Mouse (Mus musculus) kidney, embryonic 16.5 days (tissue): ENCODE measurements around the gene Vps33b. TPM values are rescaled to one million over a fixed set of nuclear protein-coding genes. Genes with fewer than 3 reads are reported as not detected.
"Not testable (repeated sequence)": the region's sequence is repeated elsewhere in the genome, so short reads cannot be mapped to it uniquely, and the experiment has no call there.

Source experiments
- ATAC-seq: fragments of 200-750 bp; cut with Nextera tagmentation; 2 replicates; pipeline ENCODE4 v1.8.0; 2017; ENCODE audit warnings: moderate TSS enrichment; ENCODE audit not compliant: low FRiP score, low TSS enrichment
- H3K27ac ChIP-seq: fragments of 300-500 bp; sonication (generic); 2 replicates; pipeline ENCODE4 v1.5.1; 2014; ENCODE audit warnings: low read length
- H3K27me3 ChIP-seq: fragments of 300-500 bp; sonication (generic); 2 replicates; pipeline ENCODE4 v1.6.1; 2014; ENCODE audit warnings: low read length, control low read depth, mixed read lengths; ENCODE audit not compliant: insufficient read depth
- H3K36me3 ChIP-seq: fragments of 300-500 bp; sonication (generic); 2 replicates; pipeline ENCODE4 v1.6.1; 2014; ENCODE audit warnings: low read length, control low read depth, mixed read lengths; ENCODE audit not compliant: insufficient read depth
- H3K4me1 ChIP-seq: fragments of 300-500 bp; sonication (generic); 2 replicates; pipeline ENCODE4 v1.6.1; 2014; ENCODE audit warnings: low read length, control low read depth, mixed read lengths; ENCODE audit not compliant: insufficient read depth
- H3K4me2 ChIP-seq: fragments of 300-500 bp; sonication (generic); replicated peaks from 2 replicates; pipeline ENCODE4 v1.6.1; 2014; ENCODE audit warnings: low read depth, low read length
- H3K4me3 ChIP-seq: fragments of 300-500 bp; sonication (generic); 2 replicates; pipeline ENCODE4 v1.5.1; 2014; ENCODE audit warnings: mild to moderate bottlenecking, low read length
- H3K9ac ChIP-seq: fragments of 300-500 bp; sonication (generic); replicated peaks from 2 replicates; pipeline ENCODE4 v1.6.1; 2014; ENCODE audit warnings: low read length
- H3K9me3 ChIP-seq: fragments of 300-500 bp; sonication (generic); 2 replicates; pipeline ENCODE4 v1.6.1; 2016; ENCODE audit warnings: low read length, control low read depth
- WGBS: fragments of 180-500 bp; shearing (Covaris S2); extraction: QIAGEN DNeasy Blood & Tissue Kit; methylation state at CpG from one replicate; pipeline ENCODE4 v1.1.7; 2014; 5-methylcytosine and 5-hydroxymethylcytosine counted together
- polyA plus RNA-seq: library from polyadenylated mRNA; unstranded; fragments of >200 nt; fragmentation: Nextera tagmentation; extraction: Ambion mirVana; gene quantifications from 2 replicates; pipeline ENCODE4 v1.2.1, GENCODE M21; 2015

The Vps33b gene
- polyA plus RNA-seq, 1 experiment from 2014 or later, result 11.4 TPM

- WGBS, result 38% methylated on average over 4 of the region's 5 CpGs
- H3K4me1 ChIP-seq, result peaks cover 14% of the 10 kb centered on the region
- not testable (repeated sequence) for H3K9me3 ChIP-seq, H3K4me3 ChIP-seq, H3K9ac ChIP-seq, ATAC-seq, H3K27me3 ChIP-seq
- peak overlapping the region; percentile 88 for H3K4me2 ChIP-seq
- peaks cover 47% of the 10 kb centered on the region for H3K36me3 ChIP-seq
- peak overlapping the region; percentile 94; the same call in 1 of the 2 replicates for H3K27ac ChIP-seq
Measured at GRCm38 (mm10) chr7:80324816-80325119, 55.3 kb downstream of the Vps33b start.

- ATAC-seq, result no peak
- peaks cover 52% of the 10 kb centered on the region for H3K36me3 ChIP-seq
- no peak overlapping the region for H3K9ac ChIP-seq
- H3K4me3 ChIP-seq, result no peak overlapping the region
- 94% methylated on average over 16 of the region's 16 CpGs for WGBS
- H3K4me1 ChIP-seq, result peaks cover 14% of the 10 kb centered on the region
- H3K27me3 ChIP-seq, result no peaks in the 10 kb centered on the region
- H3K4me2 ChIP-seq, result no peak overlapping the region
- no peaks in the 10 kb centered on the region for H3K9me3 ChIP-seq
- H3K27ac ChIP-seq, result peak overlapping the region; percentile 69; the same call in 1 of the 2 replicates
Measured at GRCm38 (mm10) chr7:80325292-80325868, 55.9 kb downstream of the Vps33b start.

- H3K27me3 ChIP-seq, result no peaks in the 10 kb centered on the region
- H3K9ac ChIP-seq, result no peak overlapping the region
- no peak overlapping the region for H3K4me2 ChIP-seq
- no peak overlapping the region for H3K27ac ChIP-seq
- peaks cover 14% of the 10 kb centered on the region for H3K4me1 ChIP-seq
- no peak overlapping the region for H3K4me3 ChIP-seq
- WGBS, result 94% methylated on average over 19 of the region's 19 CpGs
- H3K36me3 ChIP-seq, result peaks cover 54% of the 10 kb centered on the region
- no peak for ATAC-seq
- no peaks in the 10 kb centered on the region for H3K9me3 ChIP-seq
Measured at GRCm38 (mm10) chr7:80326076-80326475, 56.6 kb downstream of the Vps33b start.

GRCm38 (mm10) chr7:80330278-80330677 lies 60.8 kb downstream of the Vps33b start:
- H3K36me3 ChIP-seq, result peaks cover 91% of the 10 kb centered on the region
- 90% methylated on average over 8 of the region's 8 CpGs for WGBS

GRCm38 (mm10) chr7:80331433-80331832 lies 62.0 kb downstream of the Vps33b start:
- Histone ChIP-seq H3K9ac (no peak overlapping the region), H3K4me3 (no peak overlapping the region), H3K36me3 (peaks cover 91% of the 10 kb centered on the region), H3K27me3 (no peaks in the 10 kb centered on the region), H3K4me2 (no peak overlapping the region), H3K9me3 (0 out of 2 replicates have a peak, but pooled peaks cover 5% of the 10 kb centered on the region), H3K27ac (no peak overlapping the region), H3K4me1 (no peaks in the 10 kb centered on the region)
- ATAC-seq, result no peak
- WGBS, result 91% methylated on average over 19 of the region's 19 CpGs

More at GRCm38 (mm10) chr7:80330278-80330677, 60.8 kb downstream of the Vps33b start:
- Histone ChIP-seq H3K4me2 (no peak overlapping the region), H3K9ac (no peak overlapping the region), H3K9me3 (0 out of 2 replicates have a peak, but pooled peaks cover 5% of the 10 kb centered on the region), H3K27me3 (no peaks in the 10 kb centered on the region), H3K4me1 (peaks cover under 1% of the 10 kb centered on the region), H3K27ac (no peak overlapping the region), H3K4me3 (no peak overlapping the region)
- ATAC-seq, result no peak

GRCm38 (mm10) chr7:80334848-80335247 lies 65.4 kb downstream of the Vps33b start:
- no peak overlapping the region for H3K27ac ChIP-seq
- no peaks in the 10 kb centered on the region for H3K27me3 ChIP-seq
- ATAC-seq, result no peak
- no peak overlapping the region for H3K4me2 ChIP-seq
- no peak overlapping the region for H3K9ac ChIP-seq
- H3K4me1 ChIP-seq, result peaks cover 13% of the 10 kb centered on the region
- 84% methylated on average over 4 of the region's 4 CpGs for WGBS
- peaks cover 69% of the 10 kb centered on the region for H3K36me3 ChIP-seq
- H3K9me3 ChIP-seq, result 0 out of 2 replicates have a peak, but pooled peaks cover 5% of the 10 kb centered on the region
- no peak overlapping the region for H3K4me3 ChIP-seq

- 92% methylated on average over 3 of the region's 3 CpGs for WGBS
- Histone ChIP-seq H3K9ac (no peak overlapping the region), H3K4me2 (no peak overlapping the region), H3K27me3 (no peaks in the 10 kb centered on the region), H3K36me3 (peaks cover 48% of the 10 kb centered on the region), H3K27ac (no peak overlapping the region), H3K4me1 (peaks cover 22% of the 10 kb centered on the region), H3K4me3 (no peak overlapping the region), H3K9me3 (0 out of 2 replicates have a peak, but pooled peaks cover 5% of the 10 kb centered on the region)
- ATAC-seq, result no peak
Measured at GRCm38 (mm10) chr7:80336932-80337331, 67.5 kb downstream of the Vps33b start.

- H3K9me3 ChIP-seq, result no peaks in the 10 kb centered on the region
- H3K27ac ChIP-seq, result 0 out of 2 replicates have a peak overlapping the region, but pooled peaks have one; percentile 11
- peaks cover 25% of the 10 kb centered on the region for H3K36me3 ChIP-seq
- H3K4me2 ChIP-seq, result peak overlapping the region; percentile 85
- no peaks in the 10 kb centered on the region for H3K27me3 ChIP-seq
- H3K4me3 ChIP-seq, result peak overlapping the region; percentile 80
- peak overlapping the region; percentile 82 for H3K9ac ChIP-seq
- H3K4me1 ChIP-seq, result peaks cover 32% of the 10 kb centered on the region
- WGBS, result 6% methylated on average over 16 of the region's 17 CpGs
- no peak for ATAC-seq
Measured at GRCm38 (mm10) chr7:80339371-80339770, 69.9 kb downstream of the Vps33b start.

GRCm38 (mm10) chr7:80339793-80340628 lies 70.6 kb downstream of the Vps33b start:
- Histone ChIP-seq H3K27ac (peak overlapping the region; percentile 90), H3K4me2 (peak overlapping the region; percentile 85), H3K4me1 (peaks cover 32% of the 10 kb centered on the region), H3K27me3 (no peaks in the 10 kb centered on the region), H3K9ac (peak overlapping the region; percentile 82), H3K36me3 (peaks cover 19% of the 10 kb centered on the region), H3K4me3 (peak overlapping the region; percentile 80), H3K9me3 (no peaks in the 10 kb centered on the region)
- WGBS, result under 1% methylated on average over 45 of the region's 45 CpGs
- peak; percentile 98 for ATAC-seq

- Histone ChIP-seq H3K36me3 (peaks cover 14% of the 10 kb centered on the region), H3K4me1 (peaks cover 32% of the 10 kb centered on the region), H3K4me2 (peak within 1 kb of the TSS; percentile 85), H3K4me3 (peak within 1 kb of the TSS; percentile 80), H3K27ac (peak within 1 kb of the TSS; percentile 90), H3K27me3 (no peaks in the 10 kb centered on the region), H3K9ac (peak within 1 kb of the TSS; percentile 82), H3K9me3 (no peaks in the 10 kb centered on the region)
- WGBS, result under 1% methylated on average over 11 of the region's 11 CpGs
- peak; percentile 68 for ATAC-seq
Measured at GRCm38 (mm10) chr7:80340793-80341192, 71.3 kb downstream of the Vps33b start, which contains the start of gene Unc45a. Gene Unc45a (minus strand): TSS chr7:80341005.
